Mouse (Mus musculus): ENCODE measurements around the gene Cenpb.
"Not testable (repeated sequence)": the region's sequence is repeated elsewhere in the genome, so short reads cannot be mapped to it uniquely, and the experiment has no call there.

The Cenpb gene

DNA sequence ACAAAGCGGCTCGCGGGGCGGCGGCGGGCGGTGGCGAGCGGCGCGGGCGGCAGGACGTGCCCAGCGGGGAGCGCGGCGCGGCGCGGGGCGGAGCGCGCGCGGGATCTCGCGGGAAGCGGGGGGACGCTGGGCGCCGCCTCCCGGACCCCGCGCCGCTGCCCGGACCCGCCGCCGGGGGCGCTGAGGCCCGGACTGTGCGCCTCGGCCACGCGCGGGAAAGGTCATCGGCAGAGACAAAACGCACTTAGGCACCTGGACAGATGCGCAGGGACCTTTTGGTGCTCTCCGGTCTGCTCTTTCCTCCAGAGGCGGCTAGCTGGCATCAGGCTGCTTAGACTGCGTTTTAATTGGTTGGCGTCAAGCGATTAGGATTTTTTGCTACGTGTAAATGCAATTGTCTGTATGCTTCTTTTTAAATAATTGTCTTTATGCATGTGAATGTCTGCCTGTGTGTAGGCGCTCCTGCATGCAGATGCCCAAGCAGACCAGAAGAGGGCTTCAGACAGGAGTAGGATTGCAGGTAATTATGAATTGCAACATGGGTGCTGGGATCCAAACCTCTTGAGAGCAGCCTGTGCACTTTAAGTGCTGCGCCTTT, at the start of gene Cenpb:
Gene Cenpb, minus strand, starts transcription at position 78 of the 598 bp plus-strand sequence.
- in situ Hi-C loops (cut with MseI, MboI), result no loop called here

DNA sequence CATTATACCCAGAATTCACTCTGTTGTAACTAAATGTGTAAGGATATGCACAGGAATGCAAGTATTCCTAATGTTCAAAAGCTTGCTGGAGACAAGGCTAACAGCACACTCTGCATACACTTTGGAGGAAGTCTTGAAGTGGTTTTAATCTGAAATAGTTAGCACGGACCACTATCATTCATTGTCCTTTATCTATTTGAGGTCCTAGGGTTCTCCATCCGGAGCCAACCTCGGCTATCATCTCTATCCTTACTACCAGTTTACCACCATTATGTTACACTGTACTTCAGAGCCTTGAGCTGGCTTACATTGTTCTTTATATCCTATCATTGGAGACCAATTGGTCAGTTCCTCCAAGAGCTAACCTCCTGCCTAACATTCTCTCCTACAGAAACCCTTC, 47.4 kb upstream of the Cenpb start:
- in situ Hi-C loops (cut with MseI, MboI), result no loop called here

DNA sequence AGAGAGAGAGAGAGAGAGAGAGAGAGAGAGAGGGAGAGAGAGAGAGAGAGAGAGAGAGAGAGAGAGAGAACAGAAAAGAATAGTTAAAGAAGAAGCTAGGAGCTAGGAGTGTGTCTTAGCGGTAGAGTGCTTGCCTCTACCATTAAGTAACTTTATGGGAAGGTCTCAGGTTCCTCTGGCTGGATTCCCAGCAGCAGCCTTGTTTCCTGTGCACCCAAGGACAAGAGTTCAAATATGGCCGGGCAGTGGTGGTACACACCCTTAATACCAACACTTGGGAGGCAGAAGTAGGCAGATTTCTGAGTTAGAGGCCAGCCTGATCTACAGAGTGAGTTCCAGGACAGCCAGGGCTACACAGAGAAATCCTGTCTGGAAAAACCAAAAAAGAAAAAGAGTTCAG, 46.8 kb upstream of the Cenpb start:
- in situ Hi-C loops (cut with MseI, MboI), result not testable (repeated sequence)

DNA sequence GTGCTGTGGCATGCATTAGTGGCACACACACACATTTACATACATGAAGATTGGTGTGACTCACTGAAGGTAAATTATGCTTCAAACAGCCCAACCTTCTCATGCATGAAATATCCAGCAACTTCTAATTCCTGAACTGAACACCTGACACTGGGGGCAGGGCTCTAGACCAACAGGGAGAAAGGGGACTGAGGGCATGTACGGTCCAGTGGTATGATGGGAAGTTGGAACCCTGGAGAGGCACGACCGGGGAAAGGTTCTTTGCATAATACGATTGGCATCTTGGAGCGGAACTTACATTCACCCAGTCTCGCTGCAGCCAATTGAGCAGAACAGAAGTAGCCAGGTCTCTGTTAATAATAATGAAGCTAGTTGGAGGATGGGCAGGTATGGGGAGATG, 45.3 kb upstream of the Cenpb start:
- in situ Hi-C loops (cut with MseI, MboI), result no loop called here

DNA sequence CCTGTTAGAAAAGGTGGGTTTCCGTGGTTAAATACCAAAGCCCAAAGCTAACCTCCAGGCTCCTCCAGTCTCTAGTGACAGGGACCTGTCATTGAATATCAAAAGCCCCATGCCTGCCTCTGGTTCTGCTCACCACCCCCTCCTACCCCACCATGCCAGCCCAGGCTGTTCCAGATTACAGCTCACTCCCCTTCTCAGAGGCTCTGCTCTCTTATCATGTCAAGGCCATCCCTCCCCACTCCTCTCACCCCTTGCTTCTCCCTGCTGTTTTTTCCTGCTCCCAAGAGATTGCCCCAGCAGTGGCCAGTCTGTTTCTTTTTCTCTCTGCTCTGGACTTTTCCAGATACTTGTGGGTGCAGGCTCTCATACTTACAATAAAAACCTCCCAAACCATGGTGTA, 43.7 kb upstream of the Cenpb start:
- in situ Hi-C loops (cut with MseI, MboI), result no loop called here

DNA sequence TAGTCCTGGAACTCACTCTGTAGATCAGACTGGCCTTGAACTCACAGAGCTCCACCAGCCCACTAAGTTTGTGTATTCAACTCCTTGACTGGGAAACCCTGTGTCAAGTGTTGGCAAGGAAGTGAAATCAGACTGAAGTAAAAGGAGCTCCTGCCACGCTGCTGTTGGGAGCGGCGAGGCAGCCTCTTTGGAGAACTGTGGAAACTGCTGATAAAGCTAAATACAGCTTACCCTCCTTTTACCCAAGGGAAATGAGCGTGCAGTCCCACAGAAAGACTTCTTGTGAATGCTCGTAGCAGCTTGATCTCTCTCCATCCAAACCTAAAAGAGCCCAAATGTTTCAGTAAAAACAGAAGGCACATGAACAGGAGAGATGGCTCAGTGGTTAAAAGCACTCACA, 42.7 kb upstream of the Cenpb start:
- in situ Hi-C loops (cut with MseI, MboI), result no loop called here

DNA sequence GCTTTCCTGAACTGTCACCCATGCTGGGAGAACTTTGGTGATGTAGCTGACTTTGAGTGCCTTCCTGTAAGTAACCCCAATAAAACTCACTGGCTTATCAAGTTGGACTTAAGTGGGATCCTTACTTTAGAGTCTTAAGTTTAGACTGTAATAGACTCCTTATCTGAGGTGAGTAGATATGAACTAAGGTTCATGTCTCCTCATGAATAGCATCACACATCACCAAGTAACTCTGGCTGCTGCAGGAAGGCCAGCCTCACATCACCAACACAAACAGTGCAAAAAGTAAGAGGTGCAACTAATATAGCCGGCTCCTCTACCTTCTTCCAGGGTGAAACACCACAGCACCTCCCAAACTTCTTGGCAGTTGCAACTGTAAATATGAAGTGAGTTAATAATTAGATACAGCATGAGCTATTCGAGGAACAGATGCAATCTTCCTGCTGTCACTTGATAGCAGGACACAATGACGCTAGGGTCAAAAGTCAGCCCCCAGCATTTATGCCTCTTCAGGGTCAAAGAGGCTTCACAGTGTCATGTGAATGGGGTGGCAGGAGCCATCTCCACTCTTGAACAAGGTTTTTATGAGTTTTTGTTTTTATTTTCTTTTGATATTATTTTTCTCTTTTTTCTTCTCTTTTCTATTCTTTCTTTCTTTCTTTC, 42.1 kb upstream of the Cenpb start:
- in situ Hi-C loops (cut with MseI, MboI), result no loop called here

DNA sequence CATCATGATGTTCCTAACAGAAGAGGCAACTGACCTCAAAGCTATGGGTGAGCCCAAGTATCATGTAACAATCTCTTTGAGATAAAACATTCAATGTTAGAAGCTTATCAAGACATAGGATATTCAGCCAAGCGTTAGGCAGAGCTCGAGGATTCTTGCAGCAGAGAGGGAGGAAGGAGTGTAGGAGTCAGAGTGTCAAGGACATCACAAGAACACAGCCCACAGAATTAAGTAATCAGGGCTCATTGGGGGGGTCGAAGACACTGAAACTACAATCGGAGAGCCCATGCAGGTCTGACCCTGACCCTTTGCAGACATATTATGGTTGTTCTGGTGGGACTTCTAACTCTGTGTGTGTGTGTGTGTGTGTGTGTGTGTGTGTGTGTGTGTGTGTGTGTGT, 40.2 kb upstream of the Cenpb start:
- in situ Hi-C loops (cut with MseI, MboI), result no loop called here

DNA sequence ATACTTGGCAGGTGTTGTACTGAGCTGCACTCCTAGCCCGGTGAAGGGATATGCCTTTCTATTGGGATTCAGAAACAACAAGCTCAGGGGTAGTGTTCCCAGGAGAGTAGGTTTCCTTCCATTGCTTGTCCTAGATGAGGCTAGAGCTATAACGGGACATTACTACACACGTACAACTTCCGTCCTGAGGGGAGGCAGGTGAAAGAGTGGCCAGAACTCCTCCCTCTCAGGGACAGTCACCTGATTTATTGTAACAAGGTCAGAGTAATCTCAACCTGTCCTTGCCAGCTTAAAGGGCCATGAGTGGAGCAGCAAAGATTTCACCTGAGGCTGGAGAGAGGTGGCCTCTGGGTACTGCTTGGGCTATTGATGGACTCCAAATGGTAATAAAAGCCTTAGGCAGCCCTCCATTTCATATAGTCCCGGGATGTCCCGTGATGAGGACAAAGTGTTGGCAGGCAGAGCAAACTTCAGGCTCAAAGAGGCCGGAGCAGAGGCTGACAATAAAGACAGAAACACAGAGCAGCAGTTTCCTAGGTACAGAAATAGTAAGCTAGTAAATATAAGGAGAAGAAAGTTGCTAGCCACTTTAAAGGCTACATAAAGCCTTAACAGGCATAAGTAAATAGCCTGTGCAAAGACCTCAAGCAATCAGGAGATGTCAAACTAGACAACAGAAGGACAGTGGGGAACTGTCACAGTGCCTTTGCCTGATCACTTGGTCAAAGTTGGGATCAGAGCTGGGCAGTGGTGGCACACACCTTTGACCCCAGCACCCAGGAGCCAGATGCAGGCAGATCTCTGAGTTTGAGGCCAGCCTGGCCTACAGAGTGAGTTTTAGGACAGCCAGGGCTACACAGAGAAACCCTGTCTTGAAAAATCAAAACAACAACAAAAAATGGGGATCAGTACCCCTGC, 36.3 kb upstream of the Cenpb start:
- in situ Hi-C loops (cut with MseI, MboI), result no loop called here

DNA sequence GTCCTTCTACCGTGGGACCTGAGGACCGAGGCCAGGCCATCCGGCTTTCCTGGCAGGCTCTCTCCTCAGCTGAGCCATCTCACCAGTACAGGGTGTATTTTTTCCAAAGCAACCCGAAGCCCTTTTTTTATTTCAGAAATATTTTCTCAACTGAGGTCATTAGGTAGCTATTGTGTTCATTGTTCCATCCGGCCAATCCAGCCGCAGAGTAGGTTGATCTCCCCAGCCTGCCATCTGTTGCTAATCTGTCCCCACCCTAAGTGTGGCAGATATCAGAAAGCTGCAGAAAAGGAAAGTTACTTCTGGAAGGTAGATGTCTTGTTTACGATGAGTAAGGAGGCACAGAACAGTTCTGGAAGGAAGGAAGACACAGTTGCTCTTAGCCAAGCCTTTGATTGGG, 33.9 kb upstream of the Cenpb start:
- in situ Hi-C loops (cut with MseI, MboI), result no loop called here

DNA sequence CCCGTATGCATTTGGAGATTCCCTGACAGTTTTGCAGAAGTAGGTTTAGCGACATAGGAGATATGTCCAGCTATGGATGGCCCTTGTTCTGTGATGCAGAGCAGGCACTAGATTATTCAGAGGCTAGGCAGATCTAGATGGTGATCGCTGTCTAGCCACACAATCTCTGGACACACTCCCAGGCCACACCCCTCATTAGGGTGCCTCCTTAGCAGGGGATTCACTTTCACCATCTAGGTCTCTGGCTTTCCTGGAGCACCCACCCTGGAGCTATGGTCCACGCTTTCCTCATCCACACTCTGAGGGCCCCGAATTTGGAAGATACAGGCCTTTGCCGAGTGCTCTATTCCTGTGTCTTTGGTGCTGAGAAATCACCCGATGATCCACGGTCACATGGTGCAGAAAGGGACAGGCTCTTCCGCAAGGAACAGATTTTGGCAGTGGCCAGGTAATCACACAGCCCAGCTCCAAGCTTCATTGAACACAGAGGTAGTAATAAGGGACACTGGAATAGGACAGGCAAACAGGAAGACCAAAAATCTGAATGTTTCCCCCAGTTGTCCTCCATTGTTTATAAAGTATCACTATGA, 31.3 kb upstream of the Cenpb start:
- in situ Hi-C loops (cut with MseI, MboI), result no loop called here

DNA sequence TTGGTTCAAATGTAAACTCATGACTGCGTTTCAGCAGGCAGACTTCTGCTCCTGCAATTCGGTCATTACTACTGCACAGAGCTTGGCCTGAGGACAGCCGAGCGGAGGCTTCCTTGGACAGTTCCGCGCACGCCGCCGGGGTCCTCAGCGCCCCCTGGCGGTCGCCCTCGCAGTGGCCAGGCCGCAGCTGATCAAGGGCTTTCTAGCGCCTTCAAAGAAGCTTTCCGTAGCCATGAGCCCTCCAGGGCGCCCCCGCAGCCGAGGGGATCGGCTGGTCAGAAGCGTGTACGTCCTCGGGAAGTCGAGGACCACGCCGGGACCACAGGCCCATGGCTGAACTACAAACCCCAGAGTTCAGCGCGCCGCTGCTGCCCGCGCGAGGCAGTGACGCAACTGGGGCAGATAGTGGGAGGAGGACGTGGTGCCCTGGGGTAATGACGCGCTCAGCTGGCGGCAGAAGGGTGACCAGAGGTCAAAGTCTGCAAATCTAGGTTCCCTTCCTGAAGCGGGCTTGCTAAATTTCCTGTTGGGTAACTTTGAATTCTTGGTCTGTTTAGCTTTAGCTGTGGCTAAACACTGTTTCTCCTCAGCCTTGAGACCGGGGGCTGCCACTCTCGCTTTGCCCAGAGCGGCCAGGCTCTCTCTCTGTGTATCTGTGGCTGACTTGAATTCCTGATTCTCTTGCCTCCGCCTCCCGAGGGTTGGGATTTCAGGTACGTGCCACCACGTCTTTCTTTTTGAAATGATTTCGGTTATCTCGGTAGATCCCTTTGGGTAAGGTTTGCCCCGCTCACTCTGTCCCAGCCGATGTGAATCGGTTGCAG, 30.3 kb upstream of the Cenpb start:
- in situ Hi-C loops (cut with MseI, MboI), result no loop called here

DNA sequence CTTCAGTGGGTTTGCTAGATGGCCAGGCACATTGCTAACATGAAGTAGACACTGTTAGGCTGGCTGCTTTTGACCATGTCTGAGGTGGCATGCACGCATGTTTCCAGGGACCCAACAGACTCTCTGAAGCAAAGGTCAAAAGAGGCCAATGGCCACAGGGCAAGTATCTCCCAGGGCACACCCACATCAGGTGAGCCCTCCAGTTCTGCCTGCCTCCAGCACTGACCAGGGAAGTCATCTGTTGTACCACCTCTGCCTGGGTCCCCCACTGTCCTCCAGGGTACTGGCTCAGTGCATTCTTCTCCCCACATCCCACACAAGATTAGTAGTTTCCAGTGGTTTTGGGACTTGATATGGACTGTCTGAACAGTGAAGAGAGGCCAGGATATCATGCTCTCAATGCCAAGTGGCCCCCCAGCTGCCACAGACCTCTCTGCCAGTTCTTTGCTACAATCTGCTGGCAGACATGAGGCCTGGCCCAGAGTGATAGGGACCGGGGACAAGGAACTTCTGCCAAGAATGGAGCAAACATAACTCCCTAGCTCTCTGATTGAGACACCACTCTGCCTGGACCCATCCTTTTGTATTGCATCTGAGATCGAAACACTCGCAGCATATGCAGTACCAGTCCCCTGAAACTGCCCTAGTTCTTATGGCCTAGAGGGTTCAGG, 29.4 kb upstream of the Cenpb start:
- in situ Hi-C loops (cut with MseI, MboI), result no loop called here

DNA sequence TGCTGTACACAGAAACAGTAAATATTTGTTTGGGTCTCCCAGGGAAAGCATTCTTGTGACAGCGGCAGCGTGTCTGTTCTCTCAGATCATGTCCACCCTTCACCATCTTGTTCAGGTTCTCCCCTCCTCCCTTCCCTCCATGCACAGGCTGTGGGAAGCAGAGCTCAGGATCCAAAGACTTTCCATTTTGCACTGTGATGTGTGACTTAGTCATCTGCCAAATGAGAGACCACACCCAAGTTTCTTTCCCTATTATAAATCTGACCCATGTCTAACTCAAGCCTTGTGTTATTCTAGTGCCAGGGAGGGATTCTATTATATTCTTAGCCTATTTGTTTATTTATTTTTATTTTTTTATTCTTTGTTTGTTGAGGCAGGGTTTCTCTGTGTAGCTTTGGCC, 28.5 kb upstream of the Cenpb start:
- in situ Hi-C loops (cut with MseI, MboI), result no loop called here

DNA sequence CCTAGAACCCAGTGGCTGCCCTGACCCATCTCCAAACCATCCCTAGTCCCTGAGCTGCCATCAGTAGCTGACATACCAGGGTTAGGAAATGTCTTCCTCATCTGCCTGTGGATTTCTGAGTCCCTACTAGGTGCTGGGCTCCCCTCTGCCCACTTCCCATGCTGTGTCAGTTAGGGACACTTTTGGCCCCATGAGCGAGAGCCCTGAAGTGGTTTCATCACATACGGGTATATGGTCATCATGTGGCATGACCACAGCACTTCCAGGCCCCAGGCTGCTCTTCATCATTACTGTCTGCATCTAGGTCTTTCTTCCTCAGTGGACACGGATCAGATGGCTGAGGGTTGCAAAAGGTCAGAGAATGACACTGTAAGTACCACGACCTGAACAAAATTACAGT, 26.9 kb upstream of the Cenpb start, which contains the start of gene Ap5s1:
Gene Ap5s1, plus strand, starts transcription at position 301 of the 400 bp plus-strand sequence.
- in situ Hi-C loops (cut with MseI, MboI), result no loop called here

DNA sequence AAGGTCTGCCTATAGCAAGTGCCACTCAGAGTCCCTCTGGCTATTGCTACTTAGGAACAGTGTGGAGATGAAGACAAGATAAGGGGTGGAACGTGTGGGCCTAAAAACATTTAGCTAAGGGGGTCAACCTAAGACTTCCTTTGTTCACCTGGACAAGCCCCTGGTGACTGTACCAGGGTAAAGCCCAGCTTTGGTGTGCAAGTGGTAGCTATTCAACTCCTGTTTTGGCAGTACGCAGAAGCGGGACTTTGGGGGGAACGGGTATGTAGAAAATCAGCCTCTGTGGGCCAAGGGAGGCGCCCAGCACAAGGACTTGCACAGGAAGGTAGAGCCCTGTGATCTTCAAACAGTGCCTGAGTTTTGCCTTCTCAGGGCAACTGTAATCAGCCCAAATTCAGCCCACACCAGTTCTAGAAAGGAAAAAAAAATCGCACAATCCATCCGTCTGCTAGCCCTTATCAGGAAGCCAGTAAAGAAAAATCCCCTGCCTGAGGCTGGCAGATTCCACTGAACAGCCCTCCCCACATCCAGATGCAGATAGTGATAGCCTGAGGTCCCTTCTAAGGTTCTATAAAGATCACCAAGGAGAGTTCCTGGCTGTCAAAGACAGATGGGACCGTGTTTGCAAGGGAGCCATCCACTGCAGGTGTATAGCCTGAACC, 25.8 kb upstream of the Cenpb start:
- in situ Hi-C loops (cut with MseI, MboI), result no loop called here

DNA sequence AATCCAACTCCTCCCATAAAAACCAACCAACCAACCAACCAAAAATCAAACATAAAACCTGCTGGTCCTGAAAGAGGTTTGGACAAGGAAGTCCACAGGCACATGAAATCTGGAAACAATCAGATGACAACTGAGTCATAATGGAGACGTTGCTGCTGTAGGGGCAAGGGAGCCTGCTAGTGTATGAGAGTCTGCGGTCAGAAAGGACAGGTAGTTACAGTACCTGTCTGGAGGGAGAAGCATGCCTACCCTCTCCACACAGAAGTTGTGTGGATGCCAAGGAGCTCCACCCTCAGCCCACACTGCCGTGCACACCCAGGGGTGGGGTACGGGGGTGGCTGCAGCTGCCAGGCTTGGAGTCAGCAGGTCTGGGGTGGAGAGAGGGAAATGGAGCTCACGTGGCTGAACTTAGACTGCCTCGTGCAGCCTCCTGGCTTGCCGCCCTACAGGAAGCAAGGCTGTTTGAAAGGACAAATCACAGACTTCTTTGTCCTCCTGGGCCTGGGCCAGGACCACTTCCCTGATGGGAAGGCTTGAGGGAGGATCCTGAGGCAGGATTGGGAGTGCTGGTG, 24.6 kb upstream of the Cenpb start:
- in situ Hi-C loops (cut with MseI, MboI), result no loop called here

DNA sequence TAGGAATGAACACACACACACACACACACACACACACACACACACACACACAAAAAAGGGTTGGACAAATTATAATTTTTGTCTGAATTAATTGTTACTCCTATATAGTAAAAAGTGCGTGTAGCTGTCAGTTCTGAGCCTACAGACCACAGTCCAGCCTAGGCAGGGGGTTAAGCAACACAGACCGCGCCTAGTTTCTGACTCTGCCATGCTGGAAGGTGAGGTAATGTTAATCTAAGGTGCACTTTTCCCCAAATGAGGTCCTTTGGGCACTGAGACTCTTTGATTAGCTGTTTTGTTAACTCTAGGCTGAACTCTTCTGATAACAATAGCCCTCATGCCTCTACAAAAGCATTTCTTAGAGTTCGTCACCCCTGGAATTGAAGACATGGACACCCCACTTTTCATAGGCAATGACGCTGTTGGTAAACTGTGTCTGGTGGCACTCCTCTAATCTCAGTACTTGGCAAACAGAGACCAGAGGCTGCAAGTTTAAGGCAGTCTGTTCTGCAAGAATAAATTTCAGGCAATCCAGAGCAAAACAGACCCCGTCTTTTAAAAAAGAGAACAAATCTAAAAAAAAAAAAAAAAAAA, 24.0 kb upstream of the Cenpb start:
- in situ Hi-C loops (cut with MseI, MboI), result no loop called here

DNA sequence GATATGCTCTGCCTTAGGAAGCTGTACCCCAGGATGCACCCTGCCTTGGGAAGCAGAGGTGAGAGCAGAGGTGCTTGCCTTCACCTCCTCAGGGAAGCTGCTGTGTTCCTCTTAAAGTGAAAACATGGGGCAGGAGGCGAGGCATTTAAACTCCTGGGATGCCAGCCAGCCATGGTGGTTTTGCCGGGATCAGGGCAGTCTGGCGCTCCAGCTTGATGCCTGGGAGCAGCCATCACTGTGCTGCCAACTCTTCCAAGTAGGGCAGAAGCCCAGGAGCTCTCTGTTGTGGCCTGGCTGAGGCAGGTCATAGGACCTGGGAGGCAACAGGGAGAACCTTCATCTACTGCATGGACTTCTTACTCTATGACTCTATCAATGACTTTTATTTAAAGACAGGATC, 21.4 kb upstream of the Cenpb start:
- in situ Hi-C loops (cut with MseI, MboI), result no loop called here

DNA sequence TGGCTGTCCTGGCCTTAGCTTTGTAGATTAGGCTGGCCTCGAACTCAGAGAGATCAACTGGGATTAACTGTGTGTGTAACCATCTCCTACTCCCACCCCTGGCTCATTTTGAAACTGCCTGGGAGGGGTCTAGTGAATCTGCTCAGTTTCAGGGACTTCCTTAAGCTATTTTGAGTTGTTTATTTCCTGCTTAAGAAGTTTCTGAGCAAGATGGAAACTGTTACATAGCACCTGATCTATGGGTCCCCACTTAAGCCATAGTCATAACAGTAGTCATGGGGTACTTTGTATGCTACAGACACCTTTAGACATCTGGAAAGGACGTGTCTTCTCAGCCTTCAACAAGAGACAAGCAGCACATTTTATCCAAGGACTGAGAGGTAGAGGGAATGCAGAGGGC, 20.8 kb upstream of the Cenpb start:
- in situ Hi-C loops (cut with MseI, MboI), result no loop called here
